Mouse (Mus musculus): ENCODE measurements around the gene Kdr.

- TF ChIP-seq CTCF (IDR thresholded peaks at IDR 0.05; ENCODE audit: low read depth) (no peak), EP300 (optimal IDR thresholded peaks at IDR 0.05) (no peak)
These were observed 23.4 kb downstream of the Kdr start for GRCm38 (mm10) chr5:75954778-75955330.
